10 mouse cellular contexts compared by ENCODE assay signal in genomic region chr9:36822024-36822423, GRCm38 (mm10). TPM values are rescaled to one million over a fixed set of nuclear protein-coding genes. Genes with fewer than 3 reads are reported as not detected.
DNase-seq lines count a peak whose midpoint lies in the region; ATAC-seq lines count a peak whose summit lies in the region.
"Had no signal": no experiment of that assay in that cellular context is flagged by ENCODE, and none has a peak within 500 bp of the region (broad histone marks: within the 10 kb centered on the region; RNA-seq: fewer than 3 reads in every experiment).

No protein-coding gene starts in this region.

- no peak overlapping the region for H3K27ac ChIP-seq in kidney, embryonic 16.5 days (ENCODE audit: low read length)
- peak overlapping the region; percentile 68 for H3K27ac ChIP-seq in embryonic facial prominence, embryonic 14.5 days (replicated peaks; ENCODE audit: low read depth, low read length)
- peak overlapping the region; percentile 99 for H3K27ac ChIP-seq in hindbrain, embryonic 14.5 days
- peak overlapping the region; percentile 99 for H3K27ac ChIP-seq in midbrain, embryonic 16.5 days (ENCODE audit: low read length)

- no peaks in the 10 kb centered on the region for H3K9me3 ChIP-seq in kidney, embryonic 16.5 days (ENCODE audit: low read length)
- H3K9me3 ChIP-seq in embryonic facial prominence, embryonic 14.5 days (ENCODE audit: control insufficient read depth, low read length), result no peaks in the 10 kb centered on the region
- H3K9me3 ChIP-seq in hindbrain, embryonic 14.5 days (ENCODE audit: control insufficient read depth, low read length), result no peaks in the 10 kb centered on the region
- H3K9me3 ChIP-seq in midbrain, embryonic 16.5 days (replicated peaks; ENCODE audit: control insufficient read depth, low read length, poor library complexity, severe bottlenecking), result no peaks in the 10 kb centered on the region

- 0 out of 2 replicates have a peak overlapping the region, but pooled peaks have one; percentile 33 for H3K4me2 ChIP-seq in kidney, embryonic 16.5 days (replicated peaks; ENCODE audit: low read depth, low read length)
- peak overlapping the region; percentile 49 for H3K4me2 ChIP-seq in embryonic facial prominence, embryonic 14.5 days (ENCODE audit: low read depth, low read length)
- H3K4me2 ChIP-seq in hindbrain, embryonic 14.5 days (replicated peaks), result peak overlapping the region; percentile 64
- peak overlapping the region; percentile 58 for H3K4me2 ChIP-seq in midbrain, embryonic 16.5 days (ENCODE audit: low read length)

- H3K36me3 ChIP-seq in kidney, embryonic 16.5 days (ENCODE audit: insufficient read depth, low read length), result no peaks in the 10 kb centered on the region
- no peaks in the 10 kb centered on the region for H3K36me3 ChIP-seq in embryonic facial prominence, embryonic 14.5 days (ENCODE audit: control insufficient read depth, insufficient read depth, low read length)
- H3K36me3 ChIP-seq in hindbrain, embryonic 14.5 days (replicated peaks; ENCODE audit: control insufficient read depth, insufficient read depth), result no peaks in the 10 kb centered on the region
- no peaks in the 10 kb centered on the region for H3K36me3 ChIP-seq in midbrain, embryonic 16.5 days (ENCODE audit: control insufficient read depth, insufficient read depth, low read length)

- no peak for ATAC-seq in kidney, embryonic 16.5 days (ENCODE audit: low FRiP score, low TSS enrichment)
- no peak for ATAC-seq in embryonic facial prominence, embryonic 14.5 days (ENCODE audit: low read depth)
- ATAC-seq in hindbrain, embryonic 14.5 days (ENCODE audit: low FRiP score), result peak; percentile 46
- ATAC-seq in midbrain, embryonic 16.5 days, result peak; percentile 67
- ATAC-seq: CD4-positive, CD25-positive, alpha-beta regulatory T cell, adult 4 months had no signal

- H3K4me3 ChIP-seq in kidney, embryonic 16.5 days (ENCODE audit: low read length), result no peak overlapping the region
- 0 out of 2 replicates have a peak overlapping the region, but pooled peaks have one; percentile 20 for H3K4me3 ChIP-seq in embryonic facial prominence, embryonic 14.5 days (ENCODE audit: low read depth, low read length)
- H3K4me3 ChIP-seq in hindbrain, embryonic 14.5 days (replicated peaks; ENCODE audit: low read length), result peak overlapping the region; percentile 30
- peak overlapping the region; percentile 38 for H3K4me3 ChIP-seq in midbrain, embryonic 16.5 days (ENCODE audit: low read depth, low read length)

- H3K4me1 ChIP-seq in kidney, embryonic 16.5 days (ENCODE audit: insufficient read depth, low read length), result peaks cover 8% of the 10 kb centered on the region; the same call in 1 of the 2 replicates
- peaks cover 10% of the 10 kb centered on the region for H3K4me1 ChIP-seq in embryonic facial prominence, embryonic 14.5 days (ENCODE audit: control insufficient read depth, insufficient read depth, low read length)
- H3K4me1 ChIP-seq in hindbrain, embryonic 14.5 days (replicated peaks; ENCODE audit: control insufficient read depth, insufficient read depth, low read length), result peaks cover 32% of the 10 kb centered on the region
- H3K4me1 ChIP-seq in midbrain, embryonic 16.5 days (ENCODE audit: control insufficient read depth, insufficient read depth, low read length), result peaks cover 16% of the 10 kb centered on the region

- H3K9ac ChIP-seq in kidney, embryonic 16.5 days (replicated peaks; ENCODE audit: low read length), result no peak overlapping the region
- H3K9ac ChIP-seq in embryonic facial prominence, embryonic 14.5 days (ENCODE audit: low read depth, low read length), result no peak overlapping the region
- peak overlapping the region; percentile 65 for H3K9ac ChIP-seq in hindbrain, embryonic 14.5 days
- peak overlapping the region; percentile 28 for H3K9ac ChIP-seq in midbrain, embryonic 16.5 days (ENCODE audit: low read depth, low read length)

- WGBS in kidney, embryonic 16.5 days, result 38% methylated on average over 2 of the region's 2 CpGs
- WGBS in embryonic facial prominence, embryonic 14.5 days, result 36% methylated on average over 2 of the region's 2 CpGs
- 6% methylated on average over 2 of the region's 2 CpGs for WGBS in hindbrain, embryonic 14.5 days
- WGBS in midbrain, embryonic 16.5 days, result 7% methylated on average over 2 of the region's 2 CpGs

- no peak for DNase-seq in kidney, adult 18-20 months
- DNase-seq in embryonic facial prominence, embryonic 14.5 days (ENCODE audit: low spot score), result no peak
- no peak for DNase-seq in hindbrain, embryonic 14.5 days (ENCODE audit: low spot score)
- no peak for DNase-seq in thymus, adult 18-20 months
- no peak for DNase-seq in ovary, postnatal 36 days (ENCODE audit: low spot score)
- DNase-seq in left cerebral cortex, adult 11 months (ENCODE audit: low spot score), result no peak
- DNase-seq: gastrocnemius, postnatal 14 days had no signal

- no peaks in the 10 kb centered on the region for H3K27me3 ChIP-seq in kidney, embryonic 16.5 days (ENCODE audit: insufficient read depth, low read length)
- H3K27me3 ChIP-seq in embryonic facial prominence, embryonic 14.5 days (replicated peaks; ENCODE audit: control insufficient read depth, insufficient read depth, low read length), result no peaks in the 10 kb centered on the region
- H3K27me3 ChIP-seq in hindbrain, embryonic 14.5 days (ENCODE audit: control insufficient read depth, insufficient read depth, low read length), result no peaks in the 10 kb centered on the region
- H3K27me3 ChIP-seq in midbrain, embryonic 16.5 days (ENCODE audit: control insufficient read depth, insufficient read depth, low read depth, low read length), result no peaks in the 10 kb centered on the region

RNA-seq across cellular contexts. Expression of gene Fez1, which starts 0.4 kb away (rescaled TPM):
- polyA plus RNA-seq in kidney, embryonic 16.5 days (2015; fragmentation: Nextera tagmentation; extraction: Ambion mirVana), result 4.6 and 4.9 TPM in 2 replicates
- 47.7 and 54.8 TPM in 2 replicates for polyA plus RNA-seq in embryonic facial prominence, embryonic 14.5 days (2014; fragmentation: Nextera tagmentation; extraction: Ambion mirVana)
- polyA plus RNA-seq in hindbrain, embryonic 14.5 days (2014; fragmentation: Nextera tagmentation; extraction: Ambion mirVana), result 549 and 551 TPM in 2 replicates
- 612 and 638 TPM in 2 replicates for polyA plus RNA-seq in midbrain, embryonic 16.5 days (2015; fragmentation: Nextera tagmentation; extraction: Ambion mirVana)

RNA-seq across cellular contexts. Expression of gene Ei24, which starts 24.8 kb away (rescaled TPM):
- polyA plus RNA-seq in kidney, embryonic 16.5 days (2015; fragmentation: Nextera tagmentation; extraction: Ambion mirVana), result 119 and 124 TPM in 2 replicates
- polyA plus RNA-seq in embryonic facial prominence, embryonic 14.5 days (2014; fragmentation: Nextera tagmentation; extraction: Ambion mirVana), result 51.5 and 60.7 TPM in 2 replicates
- 73.6 and 88.3 TPM in 2 replicates for polyA plus RNA-seq in hindbrain, embryonic 14.5 days (2014; fragmentation: Nextera tagmentation; extraction: Ambion mirVana)
- 118 and 120 TPM in 2 replicates for polyA plus RNA-seq in midbrain, embryonic 16.5 days (2015; fragmentation: Nextera tagmentation; extraction: Ambion mirVana)

RNA-seq across cellular contexts. Expression of gene Stt3a, which starts 54.5 kb away (rescaled TPM):
- polyA plus RNA-seq in kidney, embryonic 16.5 days (2015; fragmentation: Nextera tagmentation; extraction: Ambion mirVana), result 285 and 290 TPM in 2 replicates
- 249 and 264 TPM in 2 replicates for polyA plus RNA-seq in embryonic facial prominence, embryonic 14.5 days (2014; fragmentation: Nextera tagmentation; extraction: Ambion mirVana)
- 79.8 and 95.3 TPM in 2 replicates for polyA plus RNA-seq in hindbrain, embryonic 14.5 days (2014; fragmentation: Nextera tagmentation; extraction: Ambion mirVana)
- polyA plus RNA-seq in midbrain, embryonic 16.5 days (2015; fragmentation: Nextera tagmentation; extraction: Ambion mirVana), result 85.1 and 89.0 TPM in 2 replicates

Comparison
In these comparisons a context has a peak if more than half of its experiments do, and no peak if none do; other contexts are left out.
1. ATAC-seq: peak in hindbrain, embryonic 14.5 days (single experiment) and midbrain, embryonic 16.5 days (single experiment); none in kidney, embryonic 16.5 days (single experiment) and embryonic facial prominence, embryonic 14.5 days (single experiment).
2. H3K9ac ChIP-seq: peak in hindbrain, embryonic 14.5 days (single experiment) and midbrain, embryonic 16.5 days (single experiment); none in kidney, embryonic 16.5 days (single experiment) and embryonic facial prominence, embryonic 14.5 days (single experiment).
3. Peak in every context shown above with its lines, with median percentiles within 50 percentile points of each other: H3K4me2 ChIP-seq.